Mouse (Mus musculus): ENCODE measurements around the gene Nxf1. TPM values are rescaled to one million over a fixed set of nuclear protein-coding genes. Genes with fewer than 3 reads are reported as not detected.
A peak's percentile ranks its signal among the peaks of the same experiment; 100 is the strongest.

The Nxf1 gene
- total RNA-seq, 2 experiments from 2014 or later: 32.5 to 33.2 TPM

GRCm38 (mm10) chr19:8757471-8757998 lies 662 bp downstream of the Nxf1 start:
- intact Hi-C loops (cut with DNase I; ENCODE audit: low total_unique reads): no loop called here
- no peak for DNase-seq

- intact Hi-C loops (cut with DNase I; ENCODE audit: low total_unique reads): no loop called here
- DNase-seq: no peak
These were observed 2.0 kb downstream of the Nxf1 start for GRCm38 (mm10) chr19:8758899-8759298.

- no peak for DNase-seq
- intact Hi-C loops (cut with DNase I; ENCODE audit: low total_unique reads): no loop called here
These were observed 3.9 kb downstream of the Nxf1 start for GRCm38 (mm10) chr19:8760757-8761156.

GRCm38 (mm10) chr19:8763276-8763675 lies 6.4 kb downstream of the Nxf1 start:
- intact Hi-C loops (cut with DNase I; ENCODE audit: low total_unique reads): no loop called here
- no peak for DNase-seq

GRCm38 (mm10) chr19:8765562-8765961 lies 8.7 kb downstream of the Nxf1 start:
- intact Hi-C loops (cut with DNase I; ENCODE audit: low total_unique reads): no loop called here

GRCm38 (mm10) chr19:8770567-8771270 lies 13.8 kb downstream of the Nxf1 start, which contains the start of gene Tmem223:
Gene Tmem223, plus strand, starts transcription at chr19:8770996.
- peak; percentile 84 for DNase-seq
- intact Hi-C loops (cut with DNase I; ENCODE audit: low total_unique reads): no loop called here

More at GRCm38 (mm10) chr19:8765562-8765961, 8.7 kb downstream of the Nxf1 start:
- DNase-seq: no peak

- intact Hi-C loops (cut with DNase I; ENCODE audit: low total_unique reads): no loop called here
- DNase-seq: no peak
These were observed 16.1 kb downstream of the Nxf1 start for GRCm38 (mm10) chr19:8772996-8773395.

- intact Hi-C loops (cut with DNase I; ENCODE audit: low total_unique reads): no loop called here
- no peak for DNase-seq
These were observed 16.5 kb downstream of the Nxf1 start for GRCm38 (mm10) chr19:8773409-8773808.

- intact Hi-C loops (cut with DNase I; ENCODE audit: low total_unique reads): no loop called here
These were observed 17.4 kb downstream of the Nxf1 start, which contains the start of gene Tmem179b for GRCm38 (mm10) chr19:8774086-8774835. Gene Tmem179b, minus strand, starts transcription at chr19:8774467.

GRCm38 (mm10) chr19:8774951-8775421 lies 18.1 kb downstream of the Nxf1 start:
- intact Hi-C loops (cut with DNase I; ENCODE audit: low total_unique reads): no loop called here
- DNase-seq: peak; percentile 26

More at GRCm38 (mm10) chr19:8774086-8774835, 17.4 kb downstream of the Nxf1 start, which contains the start of gene Tmem179b:
- peak; percentile 95 for DNase-seq

- intact Hi-C loops (cut with DNase I; ENCODE audit: low total_unique reads): no loop called here
- peak; percentile 89 for DNase-seq
These were observed 29.3 kb downstream of the Nxf1 start, which contains the start of gene Taf6l for GRCm38 (mm10) chr19:8786008-8786781. Gene Taf6l, minus strand, starts transcription at chr19:8786417.

GRCm38 (mm10) chr19:8788521-8788920 lies 31.6 kb downstream of the Nxf1 start:
- intact Hi-C loops (cut with DNase I; ENCODE audit: low total_unique reads): no loop called here
- DNase-seq: no peak

- no peak for DNase-seq
- intact Hi-C loops (cut with DNase I; ENCODE audit: low total_unique reads): no loop called here
These were observed 32.3 kb downstream of the Nxf1 start for GRCm38 (mm10) chr19:8789171-8789570.

- intact Hi-C loops (cut with DNase I; ENCODE audit: low total_unique reads): no loop called here
- DNase-seq: no peak
These were observed 33.3 kb downstream of the Nxf1 start for GRCm38 (mm10) chr19:8790171-8790570.

GRCm38 (mm10) chr19:8798264-8798946 lies 41.5 kb downstream of the Nxf1 start, which contains the start of gene Polr2g:
Gene Polr2g, minus strand, starts transcription at chr19:8798577.
- intact Hi-C loops (cut with DNase I; ENCODE audit: low total_unique reads): no loop called here

GRCm38 (mm10) chr19:8798947-8799315 lies 42.1 kb downstream of the Nxf1 start:
- intact Hi-C loops (cut with DNase I; ENCODE audit: low total_unique reads): no loop called here
- no peak for DNase-seq

More at GRCm38 (mm10) chr19:8798264-8798946, 41.5 kb downstream of the Nxf1 start, which contains the start of gene Polr2g:
- DNase-seq: peak; percentile 88

GRCm38 (mm10) chr19:8802130-8802821 lies 45.4 kb downstream of the Nxf1 start, which contains the start of gene Zbtb3:
Gene Zbtb3, plus strand, starts transcription at chr19:8802555.
- peak; percentile 92 for DNase-seq
- intact Hi-C loops (cut with DNase I; ENCODE audit: low total_unique reads): no loop called here

- no peak for DNase-seq
- intact Hi-C loops (cut with DNase I; ENCODE audit: low total_unique reads): no loop called here
These were observed 46.4 kb downstream of the Nxf1 start for GRCm38 (mm10) chr19:8803204-8803780.

Data from gastrocnemius, postnatal 14 days (tissue).